In genomic region chr3:83540997-83541932, GRCm38 (mm10) we compare ENCODE assay signal across 20 mouse cellular contexts.
DNase-seq lines count a peak whose midpoint lies in the region; ATAC-seq and TF ChIP-seq lines count a peak whose summit lies in the region.
"Had no signal": no experiment of that assay in that cellular context is flagged by ENCODE, and none has a peak within 500 bp of the region (broad histone marks: within the 10 kb centered on the region; RNA-seq: fewer than 3 reads in every experiment).

No protein-coding gene starts in this region.

- H3K36me3 ChIP-seq in forebrain, postnatal 0 days (ENCODE audit: insufficient read depth), result no peaks in the 10 kb centered on the region
- H3K36me3 ChIP-seq in forebrain, embryonic 10.5 days (replicated peaks), result no peaks in the 10 kb centered on the region
- H3K36me3 ChIP-seq in intestine, embryonic 14.5 days (ENCODE audit: control insufficient read depth, insufficient read depth, low read length), result no peaks in the 10 kb centered on the region
- no peaks in the 10 kb centered on the region for H3K36me3 ChIP-seq in intestine, postnatal 0 days (ENCODE audit: control insufficient read depth, insufficient read depth)
- H3K36me3 ChIP-seq in embryonic facial prominence, embryonic 13.5 days, result no peaks in the 10 kb centered on the region
- no peaks in the 10 kb centered on the region for H3K36me3 ChIP-seq in limb, embryonic 15.5 days
- H3K36me3 ChIP-seq: liver, embryonic 12.5 days; midbrain, embryonic 10.5 days; neural tube, embryonic 12.5 days had no signal

- H3K27ac ChIP-seq in forebrain, postnatal 0 days (ENCODE audit: low read depth, low read length), result no peak overlapping the region
- H3K27ac ChIP-seq in forebrain, embryonic 10.5 days, result no peak overlapping the region
- peak overlapping the region; percentile 22; the same call in 1 of the 2 replicates for H3K27ac ChIP-seq in intestine, embryonic 14.5 days (ENCODE audit: low read depth)
- no peak overlapping the region for H3K27ac ChIP-seq in intestine, postnatal 0 days (ENCODE audit: low read depth, low read length)
- H3K27ac ChIP-seq in embryonic facial prominence, embryonic 13.5 days, result no peak overlapping the region
- peak overlapping the region; percentile 22; the same call in 1 of the 2 replicates for H3K27ac ChIP-seq in limb, embryonic 15.5 days
- H3K27ac ChIP-seq: heart, adult 2 months; layer of hippocampus, adult 2 months; liver, embryonic 12.5 days; midbrain, embryonic 10.5 days; neural tube, embryonic 12.5 days had no signal

- ATAC-seq in forebrain, postnatal 0 days, result peak; percentile 71
- no peak for ATAC-seq in intestine, embryonic 14.5 days (replicated peaks; ENCODE audit: low FRiP score, low TSS enrichment, low read depth)
- ATAC-seq in intestine, postnatal 0 days, result no peak
- peak; percentile 52; the same call in 1 of the 2 replicates for ATAC-seq in embryonic facial prominence, embryonic 13.5 days (ENCODE audit: insufficient number of reproducible peaks, insufficient read depth, low FRiP score, low TSS enrichment, low read depth)
- peak; percentile 71; the same call in 1 of the 2 replicates for ATAC-seq in limb, embryonic 15.5 days (ENCODE audit: insufficient number of reproducible peaks, low FRiP score, low TSS enrichment, low read depth)
- ATAC-seq: liver, embryonic 12.5 days had no signal

- WGBS in forebrain, postnatal 0 days, result 44% methylated on average over 11 of the region's 11 CpGs
- 82% methylated on average over 11 of the region's 11 CpGs for WGBS in forebrain, embryonic 10.5 days
- 67% methylated on average over 11 of the region's 11 CpGs for WGBS in intestine, embryonic 14.5 days
- 68% methylated on average over 11 of the region's 11 CpGs for WGBS in intestine, postnatal 0 days
- 47% methylated on average over 11 of the region's 11 CpGs for WGBS in embryonic facial prominence, embryonic 13.5 days
- 50% methylated on average over 11 of the region's 11 CpGs for WGBS in limb, embryonic 15.5 days

- no peaks in the 10 kb centered on the region for H3K9me3 ChIP-seq in forebrain, postnatal 0 days (ENCODE audit: low read length)
- no peaks in the 10 kb centered on the region for H3K9me3 ChIP-seq in forebrain, embryonic 10.5 days
- no peaks in the 10 kb centered on the region for H3K9me3 ChIP-seq in intestine, embryonic 14.5 days (ENCODE audit: control insufficient read depth, low read length)
- H3K9me3 ChIP-seq in intestine, postnatal 0 days (ENCODE audit: control insufficient read depth), result no peaks in the 10 kb centered on the region
- no peaks in the 10 kb centered on the region for H3K9me3 ChIP-seq in embryonic facial prominence, embryonic 13.5 days
- no peaks in the 10 kb centered on the region for H3K9me3 ChIP-seq in limb, embryonic 15.5 days
- H3K9me3 ChIP-seq: midbrain, embryonic 10.5 days; neural tube, embryonic 12.5 days had no signal

- TF ChIP-seq CTCF in forebrain, postnatal 0 days (IDR thresholded peaks at IDR 0.05; ENCODE audit: low read depth), result no peak
- no peak for TF ChIP-seq CTCF in intestine, postnatal 0 days (IDR thresholded peaks at IDR 0.05; ENCODE audit: low read depth)

- no peaks in the 10 kb centered on the region for H3K27me3 ChIP-seq in forebrain, postnatal 0 days (ENCODE audit: insufficient read depth, low read length)
- no peaks in the 10 kb centered on the region for H3K27me3 ChIP-seq in forebrain, embryonic 10.5 days (ENCODE audit: poor library complexity, severe bottlenecking)
- H3K27me3 ChIP-seq in intestine, embryonic 14.5 days (replicated peaks; ENCODE audit: control insufficient read depth, insufficient read depth, low read length), result no peaks in the 10 kb centered on the region
- no peaks in the 10 kb centered on the region for H3K27me3 ChIP-seq in intestine, postnatal 0 days (replicated peaks; ENCODE audit: control insufficient read depth, insufficient read depth, low read length)
- H3K27me3 ChIP-seq in embryonic facial prominence, embryonic 13.5 days, result no peaks in the 10 kb centered on the region
- H3K27me3 ChIP-seq in limb, embryonic 15.5 days, result 0 out of 2 replicates have a peak, but pooled peaks cover 2% of the 10 kb centered on the region
- H3K27me3 ChIP-seq: liver, embryonic 12.5 days; neural tube, embryonic 12.5 days had no signal

- H3K9ac ChIP-seq in forebrain, postnatal 0 days, result no peak overlapping the region
- no peak overlapping the region for H3K9ac ChIP-seq in intestine, embryonic 14.5 days (ENCODE audit: low read length)
- no peak overlapping the region for H3K9ac ChIP-seq in intestine, postnatal 0 days (ENCODE audit: low read depth, low read length)
- no peak overlapping the region for H3K9ac ChIP-seq in embryonic facial prominence, embryonic 13.5 days
- no peak overlapping the region for H3K9ac ChIP-seq in limb, embryonic 15.5 days
- H3K9ac ChIP-seq: liver, embryonic 12.5 days; neural tube, embryonic 12.5 days had no signal

- H3K4me1 ChIP-seq in forebrain, postnatal 0 days (ENCODE audit: insufficient read depth), result no peaks in the 10 kb centered on the region
- peaks cover 5% of the 10 kb centered on the region; the same call in 1 of the 2 replicates for H3K4me1 ChIP-seq in forebrain, embryonic 10.5 days
- peaks cover 5% of the 10 kb centered on the region; the same call in 1 of the 2 replicates for H3K4me1 ChIP-seq in intestine, embryonic 14.5 days (replicated peaks; ENCODE audit: control insufficient read depth, insufficient read depth, low read length)
- no peaks in the 10 kb centered on the region for H3K4me1 ChIP-seq in intestine, postnatal 0 days (replicated peaks; ENCODE audit: control insufficient read depth, insufficient read depth, low read length)
- peaks cover 21% of the 10 kb centered on the region for H3K4me1 ChIP-seq in embryonic facial prominence, embryonic 13.5 days
- H3K4me1 ChIP-seq in limb, embryonic 15.5 days, result peaks cover 16% of the 10 kb centered on the region
- H3K4me1 ChIP-seq: liver, embryonic 12.5 days; midbrain, embryonic 10.5 days; neural tube, embryonic 12.5 days had no signal

- no peak overlapping the region for H3K4me3 ChIP-seq in forebrain, postnatal 0 days (ENCODE audit: low read depth, low read length)
- H3K4me3 ChIP-seq in forebrain, embryonic 10.5 days, result no peak overlapping the region
- H3K4me3 ChIP-seq in intestine, embryonic 14.5 days (ENCODE audit: low read depth, low read length), result no peak overlapping the region
- H3K4me3 ChIP-seq in intestine, postnatal 0 days (ENCODE audit: low read depth, low read length), result no peak overlapping the region
- H3K4me3 ChIP-seq in embryonic facial prominence, embryonic 13.5 days, result no peak overlapping the region
- no peak overlapping the region for H3K4me3 ChIP-seq in limb, embryonic 15.5 days
- H3K4me3 ChIP-seq: heart, adult 2 months; layer of hippocampus, adult 2 months; liver, embryonic 12.5 days; midbrain, embryonic 10.5 days; neural tube, embryonic 12.5 days had no signal

- H3K4me2 ChIP-seq in forebrain, postnatal 0 days (ENCODE audit: low read depth), result no peak overlapping the region
- H3K4me2 ChIP-seq in intestine, embryonic 14.5 days (ENCODE audit: low read length), result no peak overlapping the region
- H3K4me2 ChIP-seq in intestine, postnatal 0 days (replicated peaks; ENCODE audit: low read depth), result no peak overlapping the region
- H3K4me2 ChIP-seq in embryonic facial prominence, embryonic 13.5 days, result no peak overlapping the region
- no peak overlapping the region for H3K4me2 ChIP-seq in limb, embryonic 15.5 days
- H3K4me2 ChIP-seq: liver, embryonic 12.5 days; neural tube, embryonic 12.5 days had no signal

- peak; percentile 25 for DNase-seq in forebrain, postnatal 0 days
- no peak for DNase-seq in forebrain, embryonic 10.5 days (ENCODE audit: extremely low spot score, low spot score)
- no peak for DNase-seq in intestine, embryonic 14.5 days (ENCODE audit: low spot score)
- DNase-seq in spleen, postnatal 10 days (ENCODE audit: low spot score in 2 of 2), result no peak
- DNase-seq: cerebellum, adult 8-10 months; gastrocnemius, postnatal 14 days; heart, adult 2 months; kidney, adult 8-10 months; kidney, postnatal 14 days; lung, adult 2 months; lung, postnatal 4 days; right cerebral cortex, adult 18-20 months; thymus, adult 18-20 months had no signal

Comparison
In these comparisons a context has a peak if more than half of its experiments do, and no peak if none do; other contexts are left out.
1. H3K27ac ChIP-seq: peak in intestine, embryonic 14.5 days (single experiment) and limb, embryonic 15.5 days (single experiment); none in forebrain, postnatal 0 days (single experiment), forebrain, embryonic 10.5 days (single experiment), intestine, postnatal 0 days (single experiment) and embryonic facial prominence, embryonic 13.5 days (single experiment).
2. ATAC-seq: peak in forebrain, postnatal 0 days (single experiment), embryonic facial prominence, embryonic 13.5 days (single experiment) and limb, embryonic 15.5 days (single experiment); none in intestine, embryonic 14.5 days (single experiment) and intestine, postnatal 0 days (single experiment).